Mouse (Mus musculus): Measurements from ENCODE around the gene Nr4a3. TPM values are rescaled to one million over a fixed set of nuclear protein-coding genes. Genes with fewer than 3 reads are reported as not detected.

The Nr4a3 gene
- total RNA-seq, 2 experiments from 2014 or later = 9.8 to 56.7 TPM

- DNase-seq (ENCODE audit: low spot score) = no peak
These were observed 63.6 kb downstream of the Nr4a3 start for GRCm38 (mm10) chr4:48108591-48108990.

- DNase-seq (ENCODE audit: low spot score) = no peak
These were observed 65.4 kb downstream of the Nr4a3 start for GRCm38 (mm10) chr4:48110331-48110730.

- DNase-seq (ENCODE audit: low spot score) = peak; percentile 10
These were observed 71.2 kb downstream of the Nr4a3 start for GRCm38 (mm10) chr4:48116191-48116590.

GRCm38 (mm10) chr4:48124416-48124772, 79.4 kb downstream of the Nr4a3 start:
- DNase-seq (ENCODE audit: low spot score) = no peak

- DNase-seq (ENCODE audit: low spot score) = peak; percentile 82
These were observed 80.0 kb downstream of the Nr4a3 start, which contains the start of gene Stx17 for GRCm38 (mm10) chr4:48124773-48125469. Gene Stx17, plus strand, starts transcription at chr4:48124915.

- no peak for DNase-seq (ENCODE audit: low spot score)
These were observed 85.4 kb downstream of the Nr4a3 start for GRCm38 (mm10) chr4:48130314-48130713.

GRCm38 (mm10) chr4:48131606-48132005, 86.7 kb downstream of the Nr4a3 start:
- no peak for DNase-seq (ENCODE audit: low spot score)

GRCm38 (mm10) chr4:48132721-48133120, 87.8 kb downstream of the Nr4a3 start:
- DNase-seq (ENCODE audit: low spot score) = no peak

Other genes with a start within 250 kb of the Nr4a3 start
- 10 to 100 TPM; 24.0 to 27.4 TPM for gene Stx17, start 79.8 kb downstream of the Nr4a3 start, total RNA-seq (2021)
- 10 to 100 TPM; 26.9 to 29.1 TPM for gene Erp44, start 234.4 kb downstream of the Nr4a3 start, total RNA-seq (2021)
- 1 to 10 TPM; 1.7 to 2.3 TPM for gene Invs, start 234.6 kb downstream of the Nr4a3 start, total RNA-seq (2021)